Mouse (Mus musculus) bone marrow, adult 2 months (tissue): ENCODE results near the gene Smim26.

Experiments
- CTCF ChIP-seq: fragments of 200-500 bp; IDR thresholded peaks from 2 replicates; pipeline ENCODE4 v1.5.1; 2011; ENCODE audit warnings: low read length, control low read depth; ENCODE audit not compliant: control insufficient read depth, insufficient read depth
- POLR2A ChIP-seq: fragments of 200-500 bp; IDR thresholded peaks from 2 replicates; pipeline ENCODE4 v1.6.1; 2011; ENCODE audit warnings: low read depth, mild to moderate bottlenecking, control low read depth, low read length, borderline replicate concordance; ENCODE audit not compliant: control insufficient read depth

- TF ChIP-seq CTCF (peak; percentile 95), POLR2A (no peak)
Measured at GRCm38 (mm10) chr2:144635644-144636320, 41.9 kb downstream of the Smim26 start.
